Mouse (Mus musculus) CH12.LX (cell line): ENCODE results near the gene Lmntd2. TPM values are rescaled to one million over a fixed set of nuclear protein-coding genes. Genes with fewer than 3 reads are reported as not detected.
A peak's percentile ranks its signal among the peaks of the same experiment; 100 is the strongest.

Source experiments
- DNase-seq: peaks from one replicate; pipeline ENCODE4 v3.0.0-alpha.2; 2013; ENCODE audit errors: extremely low read depth
- H3K27ac ChIP-seq: 2 replicates; pipeline ENCODE4 v1.5.1; 2012; ENCODE audit warnings: low read depth, mild to moderate bottlenecking, control low read depth, moderate library complexity; ENCODE audit not compliant: insufficient read depth
- H3K27me3 ChIP-seq: replicated peaks from 2 replicates; pipeline ENCODE3; 2012; ENCODE audit warnings: inconsistent platforms
- H3K36me3 ChIP-seq, 2 experiments: replicated peaks in 1 of 2; 2 replicates each; pipeline versions ENCODE3 to v1.6.1; 2012; ENCODE audit warnings: inconsistent platforms in 1 of 2, low read length in 1 of 2, mild to moderate bottlenecking in 1 of 2, mixed read lengths in 1 of 2, moderate library complexity in 1 of 2; ENCODE audit not compliant: control insufficient read depth in 1 of 2, insufficient read depth in 1 of 2
- H3K4me1 ChIP-seq, 2 experiments: 2 replicates each; pipeline ENCODE4 v1.6.1; 2012; ENCODE audit warnings: inconsistent platforms in 1 of 2, moderate library complexity in 1 of 2; ENCODE audit not compliant: insufficient read depth in 2 of 2, control insufficient read depth in 1 of 2
- H3K4me2 ChIP-seq: 2 replicates; pipeline ENCODE4 v1.6.1; 2012; ENCODE audit warnings: low read depth, mild to moderate bottlenecking, control low read depth; ENCODE audit not compliant: poor library complexity, insufficient read depth, severe bottlenecking
- H3K4me3 ChIP-seq, 3 experiments: fragments of 150-350 bp in 1 of 3; sonication (generic) in 1 of 3; replicated peaks in 1 of 3; 2 replicates each; pipeline versions ENCODE3 to v1.5.1; 2011 to 2012; ENCODE audit warnings: low read depth in 2 of 3, low read length in 2 of 3, mild to moderate bottlenecking in 2 of 3, moderate library complexity in 2 of 3, control low read depth in 1 of 3, improper control_type of control experiment in 1 of 3, inconsistent platforms in 1 of 3, mixed read lengths in 1 of 3; ENCODE audit not compliant: poor library complexity in 1 of 3
- H3K79me2 ChIP-seq: replicated peaks from 2 replicates; pipeline ENCODE4 v1.6.1; 2012; ENCODE audit warnings: mild to moderate bottlenecking, moderate library complexity; ENCODE audit not compliant: control insufficient read depth, poor library complexity, insufficient read depth, severe bottlenecking; ENCODE audit errors: extremely low read depth
- H3K9ac ChIP-seq: 2 replicates; pipeline ENCODE4 v1.6.1; 2012; ENCODE audit warnings: low read depth, mild to moderate bottlenecking, control low read depth, moderate library complexity; ENCODE audit not compliant: insufficient read depth
- H3K9me3 ChIP-seq: replicated peaks from 2 replicates; pipeline ENCODE3; 2012; ENCODE audit warnings: low read length, inconsistent platforms, mixed read lengths
- BHLHE40 ChIP-seq: IDR thresholded peaks from 2 replicates; pipeline ENCODE4 v1.6.1; 2011; ENCODE audit warnings: mild to moderate bottlenecking, low read depth, low read length, improper control_type of control experiment
- CHD1 ChIP-seq: IDR thresholded peaks from 2 replicates; pipeline ENCODE4 v1.6.1; 2012; ENCODE audit warnings: low read depth, low read length, improper control_type of control experiment, inconsistent platforms
- CHD2 ChIP-seq: IDR thresholded peaks from 2 replicates; pipeline ENCODE4 v1.6.1; 2011; ENCODE audit warnings: low read length, improper control_type of control experiment
- CTCF ChIP-seq, 2 experiments: IDR thresholded peaks in 1 of 2; conservative IDR thresholded peaks in 1 of 2; 2 replicates each; pipeline ENCODE4 v1.5.1; 2011 to 2012; ENCODE audit warnings: low read depth in 2 of 2, low read length in 2 of 2, improper control_type of control experiment in 1 of 2, inconsistent platforms in 1 of 2, mild to moderate bottlenecking in 1 of 2, moderate library complexity in 1 of 2
- E2F4 ChIP-seq: IDR thresholded peaks from 2 replicates; pipeline ENCODE4 v1.6.1; 2011; ENCODE audit warnings: low read depth, low read length, improper control_type of control experiment; ENCODE audit not compliant: insufficient replicate concordance
- ELF1 ChIP-seq: IDR thresholded peaks from 2 replicates; pipeline ENCODE4 v1.6.1; 2014; ENCODE audit warnings: low read depth, mild to moderate bottlenecking, inconsistent platforms, low read length, improper control_type of control experiment
- EP300 ChIP-seq: IDR thresholded peaks from 2 replicates; pipeline ENCODE4 v1.6.1; 2011; ENCODE audit warnings: low read length, improper control_type of control experiment
- ETS1 ChIP-seq: conservative IDR thresholded peaks from 2 replicates; pipeline ENCODE4 v1.6.1; 2012; ENCODE audit warnings: low read depth, mild to moderate bottlenecking, inconsistent platforms, low read length, improper control_type of control experiment, moderate library complexity
- GABPA ChIP-seq: IDR thresholded peaks from 2 replicates; pipeline ENCODE4 v1.6.1; 2012; ENCODE audit warnings: low read depth, low read length, improper control_type of control experiment, inconsistent platforms; ENCODE audit not compliant: insufficient replicate concordance
- HCFC1 ChIP-seq: IDR thresholded peaks from 2 replicates; pipeline ENCODE4 v1.6.1; 2012; ENCODE audit warnings: low read depth, mild to moderate bottlenecking, inconsistent platforms, low read length, improper control_type of control experiment
- IRF4 ChIP-seq: IDR thresholded peaks from 2 replicates; pipeline ENCODE4 v1.6.1; 2014; ENCODE audit warnings: low read depth, mild to moderate bottlenecking, inconsistent platforms, low read length, improper control_type of control experiment
- JUN ChIP-seq: IDR thresholded peaks from 2 replicates; pipeline ENCODE4 v1.6.1; 2011; ENCODE audit warnings: low read depth, mild to moderate bottlenecking, low read length, improper control_type of control experiment, moderate library complexity; ENCODE audit not compliant: insufficient read depth
- JUND ChIP-seq: conservative IDR thresholded peaks from 2 replicates; pipeline ENCODE4 v1.6.1; 2011; ENCODE audit warnings: low read depth, low read length, improper control_type of control experiment
- KAT2A ChIP-seq: IDR thresholded peaks from 2 replicates; pipeline ENCODE4 v1.6.1; 2012; ENCODE audit warnings: low read length, improper control_type of control experiment, inconsistent platforms; ENCODE audit not compliant: insufficient replicate concordance
- MAFK ChIP-seq: IDR thresholded peaks from 2 replicates; pipeline ENCODE4 v1.6.1; 2011; ENCODE audit warnings: low read length, improper control_type of control experiment; ENCODE audit not compliant: insufficient replicate concordance
- MAX ChIP-seq: IDR thresholded peaks from 2 replicates; pipeline ENCODE4 v1.6.1; 2011; ENCODE audit warnings: low read length, improper control_type of control experiment
- MAZ ChIP-seq: IDR thresholded peaks from 2 replicates; pipeline ENCODE4 v1.6.1; 2012; ENCODE audit warnings: low read depth, mild to moderate bottlenecking, inconsistent platforms, low read length, improper control_type of control experiment, moderate library complexity
- MEF2A ChIP-seq: IDR thresholded peaks from 2 replicates; pipeline ENCODE4 v1.6.1; 2014; ENCODE audit warnings: low read depth, mild to moderate bottlenecking, inconsistent platforms, low read length, improper control_type of control experiment, borderline replicate concordance
- MXI1 ChIP-seq: IDR thresholded peaks from 2 replicates; pipeline ENCODE4 v1.6.1; 2011; ENCODE audit warnings: mild to moderate bottlenecking, low read depth, low read length, improper control_type of control experiment
- MYC ChIP-seq: IDR thresholded peaks from 2 replicates; pipeline ENCODE4 v1.6.1; 2011; ENCODE audit warnings: low read depth, mild to moderate bottlenecking, improper control_type of control experiment, low read length
- NELFE ChIP-seq: IDR thresholded peaks from 2 replicates; pipeline ENCODE4 v1.6.1; 2011; ENCODE audit warnings: low read depth, low read length, improper control_type of control experiment
- NRF1 ChIP-seq: IDR thresholded peaks from 2 replicates; pipeline ENCODE4 v1.6.1; 2014; ENCODE audit warnings: low read depth, mild to moderate bottlenecking, inconsistent platforms, low read length, improper control_type of control experiment, moderate library complexity
- PAX5 ChIP-seq: IDR thresholded peaks from 2 replicates; pipeline ENCODE4 v1.6.1; 2012; ENCODE audit warnings: low read length, inconsistent platforms, mixed read lengths
- POLR2A ChIP-seq: IDR thresholded peaks from 2 replicates; pipeline ENCODE4 v1.6.1; 2011; ENCODE audit warnings: low read depth, mild to moderate bottlenecking, improper control_type of control experiment, low read length
- POLR2AphosphoS2 ChIP-seq: IDR thresholded peaks from 2 replicates; pipeline ENCODE4 v1.6.1; 2011; ENCODE audit warnings: low read depth, low read length, improper control_type of control experiment
- RAD21 ChIP-seq: IDR thresholded peaks from 2 replicates; pipeline ENCODE4 v1.6.1; 2011; ENCODE audit warnings: low read depth, mild to moderate bottlenecking, low read length, improper control_type of control experiment, moderate library complexity
- RCOR1 ChIP-seq: conservative IDR thresholded peaks from 2 replicates; pipeline ENCODE4 v1.6.1; 2012; ENCODE audit warnings: low read depth, mild to moderate bottlenecking, inconsistent platforms, low read length, improper control_type of control experiment
- SIN3A ChIP-seq: IDR thresholded peaks from 2 replicates; pipeline ENCODE4 v1.6.1; 2012; ENCODE audit warnings: low read length, improper control_type of control experiment, inconsistent platforms
- SMC3 ChIP-seq: IDR thresholded peaks from 2 replicates; pipeline ENCODE4 v1.6.1; 2011; ENCODE audit warnings: low read depth, low read length, improper control_type of control experiment
- TBP ChIP-seq: conservative IDR thresholded peaks from 2 replicates; pipeline ENCODE4 v1.6.1; 2011; ENCODE audit warnings: low read depth, low read length, improper control_type of control experiment
- TCF12 ChIP-seq: IDR thresholded peaks from 2 replicates; pipeline ENCODE4 v1.6.1; 2014; ENCODE audit warnings: low read depth, mild to moderate bottlenecking, inconsistent platforms, low read length, improper control_type of control experiment
- UBTF ChIP-seq: IDR thresholded peaks from 2 replicates; pipeline ENCODE4 v1.6.1; 2012; ENCODE audit warnings: low read depth, mild to moderate bottlenecking, inconsistent platforms, low read length, improper control_type of control experiment, moderate library complexity
- USF1 ChIP-seq: IDR thresholded peaks from 2 replicates; pipeline ENCODE4 v1.6.1; 2014; ENCODE audit warnings: low read depth, mild to moderate bottlenecking, inconsistent platforms, low read length, improper control_type of control experiment
- USF2 ChIP-seq: conservative IDR thresholded peaks from 2 replicates; pipeline ENCODE4 v1.6.1; 2011; ENCODE audit warnings: low read depth, low read length, improper control_type of control experiment
- ZC3H11A ChIP-seq: IDR thresholded peaks from 2 replicates; pipeline ENCODE4 v1.6.1; 2012; ENCODE audit warnings: low read depth, mild to moderate bottlenecking, inconsistent platforms, low read length, improper control_type of control experiment
- ZKSCAN1 ChIP-seq: IDR thresholded peaks from 2 replicates; pipeline ENCODE4 v1.6.1; 2012; ENCODE audit warnings: low read depth, inconsistent platforms, low read length, improper control_type of control experiment, borderline replicate concordance
- ZMIZ1 ChIP-seq: IDR thresholded peaks from 2 replicates; pipeline ENCODE4 v1.6.1; 2012; ENCODE audit warnings: low read depth, mild to moderate bottlenecking, inconsistent platforms, low read length, improper control_type of control experiment
- ZNF384 ChIP-seq: IDR thresholded peaks from 2 replicates; pipeline ENCODE4 v1.6.1; 2012; ENCODE audit warnings: low read depth, low read length, improper control_type of control experiment, inconsistent platforms
- dilution Hi-C: fragments of 300-500 bp; cut with MboI; formaldehyde crosslinking; loops from 2 replicates; pipeline ENCODE4 v1.14.3; 2020; ENCODE audit warnings: low sequenced_read_pairs; ENCODE audit not compliant: extremely low pct_unique_long_range_greater_than_20kb, extremely low pct_ligation_motif_present
- in situ Hi-C: fragments of 300-500 bp; cut with MboI; formaldehyde crosslinking; loops from 3 replicates; pipeline ENCODE4 v1.14.3; 2019; ENCODE audit warnings: low sequenced_read_pairs, low pct_ligation_motif_present, low pct_unique_long_range_greater_than_20kb, mixed read lengths
- polyA plus RNA-seq: library from polyadenylated mRNA; unstranded; fragments of >175 nt; gene quantifications from 2 replicates; pipeline ENCODE4 v1.2.1, GENCODE M21; 2012; ENCODE audit warnings: low read depth; ENCODE audit not compliant: insufficient read length
- total RNA-seq, 2 experiments: library from RNA; depleted of rRNA; stranded (reverse); fragments of 300-350 nt in 1 of 2; fragments of >200 nt in 1 of 2; gene quantifications; 2 replicates each; pipeline ENCODE4 v1.2.3; 2012 to 2014

Gene Lmntd2
- total and polyA plus RNA-seq, 3 experiments, result 0.89 to 1.1 (median 0.97) TPM

GRCm38 (mm10) chr7:141172116-141173006, 41.5 kb downstream of the Lmntd2 start, which contains the start of gene Rnh1:
Rnh1 (minus strand) TSS chr7:141172857.
- in situ Hi-C loops, result loop anchor here (10.0 kb wide), 1 partner anchor 328 kb away; the partner anchor contains the start of genes Odf3 and Scgb1c1
- Histone ChIP-seq H3K4me3 (peak within 1 kb of the TSS; percentile 60 to 93 (median 72)), H3K79me2 (peaks cover 13% of the 10 kb centered on the region), H3K27me3 (no peaks in the 10 kb centered on the region), H3K4me2 (peak within 1 kb of the TSS; percentile 81), H3K36me3 (no peaks in the 10 kb centered on the region), H3K9me3 (no peaks in the 10 kb centered on the region), H3K9ac (peak within 1 kb of the TSS; percentile 95), H3K27ac (peak within 1 kb of the TSS; percentile 96), H3K4me1 (peaks cover 15 to 42% of the 10 kb centered on the region in 2 experiments)
- DNase-seq, result peak; percentile 94
- dilution Hi-C loops, result no loop called here
- TF ChIP-seq ZMIZ1 (peak; percentile 90), JUN (no peak), MYC (peak; percentile 86), SIN3A (peak; percentile 87), MAX (peak; percentile 96), ELF1 (peak; percentile 96), ETS1 (peak; percentile 62), ZC3H11A (no peak), ZKSCAN1 (no peak), SMC3 (peak; percentile 13; the same call in 1 of the 2 replicates), RCOR1 (no peak), IRF4 (peak; percentile 72), MEF2A (peak; percentile 78; the same call in 1 of the 2 replicates), MXI1 (peak; percentile 96), NRF1 (peak; percentile 87), HCFC1 (peak; percentile 79), USF2 (peak; percentile 61), GABPA (no peak), TCF12 (peak; percentile 85), POLR2AphosphoS2 (peak; percentile 92; the same call in 1 of the 2 replicates), MAZ (peak; percentile 92), CTCF (conservative IDR thresholded peaks at IDR 0.05 in 1 of 2, IDR thresholded peaks at IDR 0.05 in 1 of 2; ENCODE audit: low read depth in 2 of 2, low read length in 2 of 2) (no peak), KAT2A (peak; percentile 70; the same call in 1 of the 2 replicates), ZNF384 (no peak), TBP (peak; percentile 64; the same call in 1 of the 2 replicates), EP300 (no peak), RAD21 (no peak; the same call in 1 of the 2 replicates), E2F4 (no peak), CHD1 (peak; percentile 80; the same call in 1 of the 2 replicates), USF1 (peak; percentile 86), MAFK (no peak), PAX5 (no peak), CHD2 (peak; percentile 94), NELFE (peak; percentile 89), JUND (0 out of 2 replicates have a peak, but pooled peaks have one; percentile 8), POLR2A (peak; percentile 92), BHLHE40 (peak; percentile 82), UBTF (no peak)
